Mouse (Mus musculus) liver, embryonic 14.5 days (tissue): ENCODE measurements at regions not wholly inside any gene's neighbourhood (a gene's known extent, or its start where the extent isn't known, plus 50 kb on each side); places are given as distances from the start of the nearest gene placed in this dataset.

ENCODE experiments used
- CTCF ChIP-seq: IDR thresholded peaks from 2 replicates; pipeline ENCODE4 v1.5.1; 2016; ENCODE audit warnings: antibody characterized with exemption, low read depth, control low read depth
- EP300 ChIP-seq: IDR thresholded peaks from 2 replicates; pipeline ENCODE4 v1.6.1; 2016; ENCODE audit warnings: antibody characterized with exemption, low read depth

DNA sequence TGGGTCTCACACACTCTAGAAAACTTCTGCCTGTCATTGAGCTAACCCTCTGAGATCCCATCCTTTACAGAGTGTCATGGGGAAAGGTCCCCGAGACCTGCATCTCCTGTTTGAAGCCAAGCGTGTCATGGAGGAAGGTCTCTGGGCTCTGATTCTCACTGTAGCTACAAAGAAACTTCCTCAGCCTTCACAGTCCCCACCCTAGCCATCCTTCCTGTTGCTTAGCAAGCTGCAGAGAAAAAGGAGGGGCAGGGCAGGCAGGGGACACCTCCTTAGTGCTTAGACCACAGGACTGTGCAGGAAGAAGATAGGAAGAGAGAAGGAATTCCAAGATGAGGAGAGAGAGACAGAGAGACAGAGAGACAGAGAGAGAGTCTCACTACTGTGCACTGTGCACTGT is 74.6 kb upstream of the Tgfbr2 start:
- no peak for TF ChIP-seq EP300
- TF ChIP-seq CTCF, result no peak
